Mouse (Mus musculus) bone marrow macrophage, adult 2 months (primary cell): ENCODE data around the gene Tspan18.

Experiments
- CTCF ChIP-seq: IDR thresholded peaks from 2 replicates; pipeline ENCODE4 v1.5.1; 2012; ENCODE audit warnings: low read depth, mild to moderate bottlenecking, low read length, moderate library complexity
- POLR2A ChIP-seq: IDR thresholded peaks from 2 replicates; pipeline ENCODE4 v1.6.1; 2012; ENCODE audit warnings: mild to moderate bottlenecking, low read depth, low read length, borderline replicate concordance

- TF ChIP-seq POLR2A (no peak), CTCF (no peak)
Observed at GRCm38 (mm10) chr2:93219576-93219975, 114.7 kb downstream of the Tspan18 start.
